Comparison of ENCODE assay signal across 14 mouse cellular contexts in the genomic region with DNA sequence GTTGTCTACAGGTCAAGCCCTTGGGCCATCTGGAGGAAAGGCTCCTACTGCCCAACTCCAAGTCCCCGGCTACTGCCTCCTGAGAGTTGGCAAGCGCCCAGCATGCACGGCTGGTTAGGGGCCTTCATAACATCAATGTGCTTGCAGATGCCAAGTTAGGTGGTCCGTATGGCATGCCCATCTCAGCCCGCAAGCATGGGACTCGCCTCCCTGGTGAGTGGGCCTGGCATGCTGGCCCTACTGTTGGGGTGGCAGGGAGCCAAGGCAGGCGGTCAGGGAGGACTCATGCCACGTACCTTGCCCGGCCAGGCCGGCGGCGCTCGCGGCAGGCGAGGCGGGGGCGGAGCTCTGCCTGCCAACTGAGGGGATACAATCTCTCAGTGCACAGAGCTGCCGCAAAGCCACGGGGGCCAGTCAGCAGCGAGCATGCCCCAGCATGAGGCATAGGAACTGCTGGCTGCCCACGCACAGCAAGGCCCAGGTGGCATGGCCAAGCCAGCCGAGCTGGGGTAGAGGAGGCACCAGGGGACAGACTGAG. TPM values are rescaled to one million over a fixed set of nuclear protein-coding genes. Genes with fewer than 3 reads are reported as not detected.
A peak's percentile ranks its signal among the peaks of the same experiment; 100 is the strongest.
DNase-seq lines count a peak whose midpoint lies in the region; ATAC-seq and TF ChIP-seq lines count a peak whose summit lies in the region.
"Had no signal": no experiment of that assay in that cellular context is flagged by ENCODE, and none has a peak within 500 bp of the region (broad histone marks: within the 10 kb centered on the region; RNA-seq: fewer than 3 reads in every experiment).

No protein-coding gene starts in this region.

- TF ChIP-seq EP300 in heart, postnatal 0 days (IDR thresholded peaks at IDR 0.05; ENCODE audit: low read depth), result no peak
- TF ChIP-seq EP300 in liver, postnatal 0 days (IDR thresholded peaks at IDR 0.05; ENCODE audit: low read depth), result no peak

- TF ChIP-seq CTCF in heart, postnatal 0 days (IDR thresholded peaks at IDR 0.05; ENCODE audit: low read depth), result no peak
- TF ChIP-seq CTCF in liver, postnatal 0 days (IDR thresholded peaks at IDR 0.05; ENCODE audit: low read depth), result no peak

- H3K4me2 ChIP-seq in heart, postnatal 0 days (ENCODE audit: low read depth, low read length), result no peak overlapping the region
- no peak overlapping the region for H3K4me2 ChIP-seq in liver, postnatal 0 days (ENCODE audit: low read depth, low read length)
- H3K4me2 ChIP-seq: embryonic facial prominence, embryonic 12.5 days; limb, embryonic 15.5 days; neural tube, embryonic 13.5 days had no signal

- peaks cover 98% of the 10 kb centered on the region for H3K36me3 ChIP-seq in heart, postnatal 0 days (replicated peaks; ENCODE audit: control insufficient read depth, insufficient read depth, low read length)
- peaks cover 43% of the 10 kb centered on the region for H3K36me3 ChIP-seq in liver, postnatal 0 days (replicated peaks; ENCODE audit: insufficient read depth, low read length)

- no peak overlapping the region for H3K9ac ChIP-seq in heart, postnatal 0 days (replicated peaks; ENCODE audit: low read depth, low read length)
- H3K9ac ChIP-seq in liver, postnatal 0 days (replicated peaks), result no peak overlapping the region
- H3K9ac ChIP-seq: embryonic facial prominence, embryonic 12.5 days; limb, embryonic 15.5 days; neural tube, embryonic 13.5 days had no signal

- H3K27me3 ChIP-seq in heart, postnatal 0 days (ENCODE audit: control insufficient read depth, insufficient read depth, low read length), result no peaks in the 10 kb centered on the region
- H3K27me3 ChIP-seq in liver, postnatal 0 days (ENCODE audit: insufficient read depth, low read length), result no peaks in the 10 kb centered on the region
- H3K27me3 ChIP-seq: embryonic facial prominence, embryonic 12.5 days; limb, embryonic 15.5 days; megakaryocyte, embryonic 14.5 days; neural tube, embryonic 13.5 days had no signal

- DNase-seq in adrenal gland, postnatal 25 days, result peak; percentile 32
- no peak for DNase-seq in adrenal gland, postnatal 36 days
- DNase-seq in layer of hippocampus, adult 11-12 months (ENCODE audit: low spot score), result peak; percentile 39
- DNase-seq in layer of hippocampus, postnatal 14 days (ENCODE audit: low spot score in 2 of 2), result no peak
- DNase-seq in heart, postnatal 0 days (ENCODE audit: low spot score), result no peak
- DNase-seq in liver, postnatal 0 days, result no peak
- DNase-seq in frontal cortex, postnatal 10 days (ENCODE audit: low spot score in 2 of 2), result no peak
- DNase-seq: thymus, postnatal 36 days had no signal

- H3K9me3 ChIP-seq in heart, postnatal 0 days (replicated peaks; ENCODE audit: control insufficient read depth, low read length), result no peaks in the 10 kb centered on the region
- H3K9me3 ChIP-seq in liver, postnatal 0 days (ENCODE audit: low read length), result no peaks in the 10 kb centered on the region
- H3K9me3 ChIP-seq: embryonic facial prominence, embryonic 12.5 days; limb, embryonic 15.5 days; megakaryocyte, embryonic 14.5 days; neural tube, embryonic 13.5 days had no signal

- ATAC-seq in cerebellum, adult (ENCODE audit: insufficient number of reproducible peaks, low FRiP score, low TSS enrichment), result peak; percentile 85
- ATAC-seq in heart, postnatal 0 days (ENCODE audit: insufficient read depth, low read depth), result peak; percentile 37
- ATAC-seq in liver, postnatal 0 days, result no peak
- ATAC-seq: intestine, postnatal 0 days had no signal

- no peak overlapping the region for H3K4me3 ChIP-seq in heart, postnatal 0 days (ENCODE audit: low read depth, low read length)
- no peak overlapping the region for H3K4me3 ChIP-seq in liver, postnatal 0 days (ENCODE audit: low read depth, low read length)
- H3K4me3 ChIP-seq: embryonic facial prominence, embryonic 12.5 days; limb, embryonic 15.5 days; megakaryocyte, embryonic 14.5 days; neural tube, embryonic 13.5 days had no signal

- peaks cover 10% of the 10 kb centered on the region; the same call in 1 of the 2 replicates for H3K4me1 ChIP-seq in heart, postnatal 0 days (ENCODE audit: control insufficient read depth, insufficient read depth)
- no peaks in the 10 kb centered on the region for H3K4me1 ChIP-seq in liver, postnatal 0 days (ENCODE audit: insufficient read depth)
- H3K4me1 ChIP-seq: embryonic facial prominence, embryonic 12.5 days; limb, embryonic 15.5 days; neural tube, embryonic 13.5 days had no signal

- peak overlapping the region; percentile 78 for H3K27ac ChIP-seq in heart, postnatal 0 days (ENCODE audit: low read depth)
- H3K27ac ChIP-seq in liver, postnatal 0 days (ENCODE audit: low read depth), result no peak overlapping the region
- H3K27ac ChIP-seq: embryonic facial prominence, embryonic 12.5 days; limb, embryonic 15.5 days; neural tube, embryonic 13.5 days had no signal

- 74% methylated on average over 22 of the region's 22 CpGs for WGBS in heart, postnatal 0 days
- WGBS in liver, postnatal 0 days (ENCODE audit: insufficient replicate concordance), result 87% methylated on average over 22 of the region's 22 CpGs

RNA-seq across cellular contexts. Expression of a gene that starts 23.1 kb away (rescaled TPM):
- 33.5 and 36.2 TPM in 2 replicates for total RNA-seq in adrenal gland, postnatal 25 days (2021)
- total RNA-seq in adrenal gland, postnatal 36 days (2021), result 10 to 100 TPM; 24.1 to 26.2 TPM
- total RNA-seq in layer of hippocampus, postnatal 14 days (2021), result 10 to 100 TPM; 14.3 to 18.1 TPM
- total RNA-seq in heart, postnatal 0 days (2014; rRNA removed; ENCODE audit: low replicate concordance), result 8.0 and 20.3 TPM in 2 replicates
- 7.8 and 8.5 TPM in 2 replicates for polyA plus RNA-seq in heart, postnatal 0 days (2015; fragmentation: Nextera tagmentation; extraction: Ambion mirVana)
- 11.7 and 12.6 TPM in 2 replicates for polyA plus RNA-seq in liver, postnatal 0 days (2015; fragmentation: Nextera tagmentation; extraction: Ambion mirVana)

RNA-seq across cellular contexts. Expression of a gene that starts 36.4 kb away (rescaled TPM):
- total RNA-seq in adrenal gland, postnatal 25 days (2021), result 49.0 and 62.6 TPM in 2 replicates
- total RNA-seq in adrenal gland, postnatal 36 days (2021), result 10 to 100 TPM; 45.8 to 54.6 TPM
- total RNA-seq in layer of hippocampus, postnatal 14 days (2021), result 100 to 1,000 TPM; 186 to 188 TPM
- 74.5 and 107 TPM in 2 replicates for total RNA-seq in heart, postnatal 0 days (2014; rRNA removed; ENCODE audit: low replicate concordance)
- polyA plus RNA-seq in heart, postnatal 0 days (2015; fragmentation: Nextera tagmentation; extraction: Ambion mirVana), result 60.8 and 72.5 TPM in 2 replicates
- 6.6 and 7.2 TPM in 2 replicates for polyA plus RNA-seq in liver, postnatal 0 days (2015; fragmentation: Nextera tagmentation; extraction: Ambion mirVana)

RNA-seq across cellular contexts. Expression of a gene that starts 50.1 kb away (rescaled TPM):
- 116 and 146 TPM in 2 replicates for total RNA-seq in adrenal gland, postnatal 25 days (2021)
- total RNA-seq in adrenal gland, postnatal 36 days (2021), result 100 to 1,000 TPM in 1 of 2 experiments, 10 to 100 TPM in 1; 97.8 to 135 TPM
- total RNA-seq in layer of hippocampus, postnatal 14 days (2021), result 100 to 1,000 TPM; 142 to 161 TPM
- 60.1 and 78.8 TPM in 2 replicates for total RNA-seq in heart, postnatal 0 days (2014; rRNA removed; ENCODE audit: low replicate concordance)
- polyA plus RNA-seq in heart, postnatal 0 days (2015; fragmentation: Nextera tagmentation; extraction: Ambion mirVana), result 11.6 and 14.2 TPM in 2 replicates
- polyA plus RNA-seq in liver, postnatal 0 days (2015; fragmentation: Nextera tagmentation; extraction: Ambion mirVana), result 5.3 and 6.4 TPM in 2 replicates

RNA-seq across cellular contexts. Expression of a gene that starts 54.6 kb away (rescaled TPM):
- total RNA-seq in adrenal gland, postnatal 25 days (2021), result 70.4 and 90.7 TPM in 2 replicates
- 10 to 100 TPM; 82.0 to 94.3 TPM for total RNA-seq in adrenal gland, postnatal 36 days (2021)
- 10 to 100 TPM; 48.4 to 51.8 TPM for total RNA-seq in layer of hippocampus, postnatal 14 days (2021)
- 159 and 181 TPM in 2 replicates for total RNA-seq in heart, postnatal 0 days (2014; rRNA removed; ENCODE audit: low replicate concordance)
- polyA plus RNA-seq in heart, postnatal 0 days (2015; fragmentation: Nextera tagmentation; extraction: Ambion mirVana), result 243 and 251 TPM in 2 replicates
- 88.5 and 91.7 TPM in 2 replicates for polyA plus RNA-seq in liver, postnatal 0 days (2015; fragmentation: Nextera tagmentation; extraction: Ambion mirVana)

Comparison
In these comparisons a context has a peak if more than half of its experiments do, and no peak if none do; other contexts are left out.
1. DNase-seq: peak in adrenal gland, postnatal 25 days (single experiment) and layer of hippocampus, adult 11-12 months (single experiment); none in adrenal gland, postnatal 36 days (0 of 2), layer of hippocampus, postnatal 14 days (0 of 2), heart, postnatal 0 days (single experiment), liver, postnatal 0 days (single experiment) and frontal cortex, postnatal 10 days (0 of 2).